Mouse (Mus musculus) heart, adult 2 months (tissue): ENCODE results near the gene Gpr3.

Source experiments
- CTCF ChIP-seq: fragments of 200-600 bp; IDR thresholded peaks from 2 replicates; pipeline ENCODE4 v1.8.1; 2022; ENCODE audit warnings: antibody characterized with exemption, mild to moderate bottlenecking, moderate library complexity
- EP300 ChIP-seq: fragments of 200-500 bp; IDR thresholded peaks from 2 replicates; pipeline ENCODE4 v1.6.1; 2011; ENCODE audit warnings: low read depth, low read length, control low read depth; ENCODE audit not compliant: insufficient read depth
- POLR2A ChIP-seq: fragments of 200-500 bp; IDR thresholded peaks from 2 replicates; pipeline ENCODE4 v1.6.1; 2011; ENCODE audit warnings: mild to moderate bottlenecking, low read depth, low read length, control low read depth; ENCODE audit not compliant: insufficient read depth

DNA sequence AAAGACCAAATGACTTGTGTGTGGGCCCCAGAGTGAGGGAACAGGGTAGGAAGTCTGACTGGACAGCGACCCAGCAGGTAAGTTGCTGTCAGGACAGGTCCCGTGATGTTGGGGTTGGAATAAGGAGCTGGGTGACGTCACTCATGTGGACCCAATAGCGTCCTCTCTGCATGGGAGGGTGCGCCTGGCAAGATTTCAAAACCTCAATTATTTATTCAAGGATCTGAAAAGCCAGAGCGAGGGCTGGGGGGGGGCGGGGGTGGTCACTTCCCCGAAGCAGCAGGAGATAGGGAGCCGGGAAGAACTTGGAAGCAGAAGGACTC is 893 bp upstream of the Gpr3 start:
- no peak for TF ChIP-seq EP300
- TF ChIP-seq CTCF: no peak
- TF ChIP-seq POLR2A: no peak
